Mouse (Mus musculus): ENCODE measurements around the gene Glul.
"Not testable (repeated sequence)": the region's sequence is repeated elsewhere in the genome, so short reads cannot be mapped to it uniquely, and the experiment has no call there.

The Glul gene

GRCm38 (mm10) chr1:153899731-153900380 is at the start of gene Glul, which contains the start of gene Teddm2:
Gene Glul, plus strand, starts transcription at chr1:153899944.
Gene Teddm2, minus strand, starts transcription at chr1:153900228.
- peak; percentile 94 for DNase-seq (ENCODE audit: low spot score)

GRCm38 (mm10) chr1:153852696-153853095 is 47.0 kb upstream of the Glul start:
- not testable (repeated sequence) for DNase-seq (ENCODE audit: low spot score)

GRCm38 (mm10) chr1:153855946-153856345 is 43.8 kb upstream of the Glul start:
- DNase-seq (ENCODE audit: low spot score): no peak

- no peak for DNase-seq (ENCODE audit: low spot score)
Observed at GRCm38 (mm10) chr1:153874045-153874444, 25.7 kb upstream of the Glul start, which contains the start of gene Teddm1b. Gene Teddm1b, plus strand, starts transcription at chr1:153874345.

- DNase-seq (ENCODE audit: low spot score): not testable (repeated sequence)
Observed at GRCm38 (mm10) chr1:153880391-153880790, 19.4 kb upstream of the Glul start.

GRCm38 (mm10) chr1:153886024-153886633 is 13.6 kb upstream of the Glul start:
- no peak for DNase-seq (ENCODE audit: low spot score)

GRCm38 (mm10) chr1:153890121-153890520 is 9.6 kb upstream of the Glul start:
- DNase-seq (ENCODE audit: low spot score): no peak

- no peak for DNase-seq (ENCODE audit: low spot score)
Observed at GRCm38 (mm10) chr1:153891442-153891841, 8.3 kb upstream of the Glul start, which contains the start of gene Teddm1a. Gene Teddm1a, plus strand, starts transcription at chr1:153891742.

- peak; percentile 70 for DNase-seq (ENCODE audit: low spot score)
Observed at GRCm38 (mm10) chr1:153893746-153894145, 6.0 kb upstream of the Glul start.

- DNase-seq (ENCODE audit: low spot score): peak; percentile 58
Observed at GRCm38 (mm10) chr1:153894201-153894893, 5.4 kb upstream of the Glul start.

- DNase-seq (ENCODE audit: low spot score): peak; percentile 90
Observed at GRCm38 (mm10) chr1:153894979-153895378, 4.8 kb upstream of the Glul start.

GRCm38 (mm10) chr1:153897196-153897595 is 2.5 kb upstream of the Glul start:
- no peak for DNase-seq (ENCODE audit: low spot score)

GRCm38 (mm10) chr1:153898989-153899730 is 584 bp upstream of the Glul start:
- DNase-seq (ENCODE audit: low spot score): no peak

- peak; percentile 46 for DNase-seq (ENCODE audit: low spot score)
Observed at GRCm38 (mm10) chr1:153900381-153900780, 637 bp downstream of the Glul start.

GRCm38 (mm10) chr1:153900860-153901730 is 1.4 kb downstream of the Glul start:
- peak; percentile 96 for DNase-seq (ENCODE audit: low spot score)

GRCm38 (mm10) chr1:153903006-153903405 is 3.3 kb downstream of the Glul start:
- DNase-seq (ENCODE audit: low spot score): no peak

GRCm38 (mm10) chr1:153904236-153904635 is 4.5 kb downstream of the Glul start:
- no peak for DNase-seq (ENCODE audit: low spot score)

- DNase-seq (ENCODE audit: low spot score): no peak
Observed at GRCm38 (mm10) chr1:153905884-153906283, 6.1 kb downstream of the Glul start.

- no peak for DNase-seq (ENCODE audit: low spot score)
Observed at GRCm38 (mm10) chr1:153908208-153908607, 8.5 kb downstream of the Glul start.

- no peak for DNase-seq (ENCODE audit: low spot score)
Observed at GRCm38 (mm10) chr1:153908741-153909140, 9.0 kb downstream of the Glul start.
